Mouse (Mus musculus): ENCODE measurements around the gene Pkp4.

GRCm38 (mm10) chr2:59396555-59396954 is 235.9 kb downstream of the Pkp4 start:
- TF ChIP-seq MAFK (IDR thresholded peaks at IDR 0.05; ENCODE audit: insufficient read depth, low read depth, low read length) (no peak), ZC3H11A (IDR thresholded peaks at IDR 0.05; ENCODE audit: borderline replicate concordance, low read depth, low read length) (no peak), CHD2 (IDR thresholded peaks at IDR 0.05; ENCODE audit: low read depth, low read length) (no peak)

Data from ES-E14 (cell line).